Mouse (Mus musculus) limb, embryonic 10.5 days (tissue): ENCODE data around the gene Dhx30. TPM values are rescaled to one million over a fixed set of nuclear protein-coding genes. Genes with fewer than 3 reads are reported as not detected.
"Not testable (repeated sequence)": the region's sequence is repeated elsewhere in the genome, so short reads cannot be mapped to it uniquely, and the experiment has no call there.

Experiments used
- DNase-seq: peaks from one replicate; pipeline ENCODE4 v3.0.0-alpha.2; 2017; ENCODE audit warnings: low spot score
- H3K27ac ChIP-seq: fragments of 300-500 bp; sonication (generic); 2 replicates; pipeline ENCODE4 v1.5.1; 2016; ENCODE audit warnings: mild to moderate bottlenecking
- H3K27me3 ChIP-seq: fragments of 300-500 bp; sonication (generic); 2 replicates; pipeline ENCODE4 v1.6.1; 2016; ENCODE audit warnings: low read depth, mild to moderate bottlenecking; ENCODE audit not compliant: poor library complexity, severe bottlenecking
- H3K36me3 ChIP-seq: fragments of 300-500 bp; sonication (generic); 2 replicates; pipeline ENCODE4 v1.6.1; 2016; ENCODE audit warnings: mild to moderate bottlenecking, moderate library complexity
- H3K4me1 ChIP-seq: fragments of 300-500 bp; sonication (generic); 2 replicates; pipeline ENCODE4 v1.6.1; 2016
- H3K4me3 ChIP-seq: fragments of 300-500 bp; sonication (generic); 2 replicates; pipeline ENCODE4 v1.5.1; 2016; ENCODE audit warnings: mild to moderate bottlenecking, moderate library complexity
- H3K9me3 ChIP-seq: fragments of 300-500 bp; sonication (generic); replicated peaks from 2 replicates; pipeline ENCODE4 v1.6.1; 2016; ENCODE audit warnings: mild to moderate bottlenecking
- WGBS: fragments of 180-500 bp; shearing (Covaris S2); methylation state at CpG from one replicate; pipeline ENCODE4 v1.1.7; 2016; 5-methylcytosine and 5-hydroxymethylcytosine counted together
- polyA plus RNA-seq: library from polyadenylated mRNA; unstranded; fragments of >200 nt; fragmentation: Nextera tagmentation; extraction: Ambion mirVana; gene quantifications from 2 replicates; pipeline ENCODE4 v1.2.1, GENCODE M21; 2016

The Dhx30 gene
- polyA plus RNA-seq, 1 experiment from 2014 or later = 219 TPM

- H3K9me3 ChIP-seq, DNase-seq, H3K4me3 ChIP-seq, H3K27ac ChIP-seq, H3K27me3 ChIP-seq, H3K4me1 ChIP-seq: not testable (repeated sequence)
- 48% methylated on average over 2 of the region's 2 CpGs for WGBS
- peaks cover 10% of the 10 kb centered on the region for H3K36me3 ChIP-seq
Measured at GRCm38 (mm10) chr9:110124008-110124540, 6.4 kb upstream of the Dhx30 start.

- no peak for DNase-seq
Measured at GRCm38 (mm10) chr9:110123322-110123721, 5.7 kb upstream of the Dhx30 start.

GRCm38 (mm10) chr9:110121424-110121823 is 3.8 kb upstream of the Dhx30 start:
- DNase-seq = no peak
- Histone ChIP-seq H3K27ac (no peak overlapping the region), H3K36me3 (peaks cover 13% of the 10 kb centered on the region), H3K4me1 (peaks cover 10% of the 10 kb centered on the region), H3K27me3 (no peaks in the 10 kb centered on the region), H3K9me3 (no peaks in the 10 kb centered on the region), H3K4me3 (no peak overlapping the region)
- 78% methylated on average over 4 of the region's 4 CpGs for WGBS

More at GRCm38 (mm10) chr9:110123322-110123721, 5.7 kb upstream of the Dhx30 start:
- H3K27ac ChIP-seq = no peak overlapping the region
- H3K36me3 ChIP-seq = peaks cover 13% of the 10 kb centered on the region
- H3K4me3 ChIP-seq = no peak overlapping the region
- peaks cover 7% of the 10 kb centered on the region for H3K4me1 ChIP-seq
- 82% methylated on average over 2 of the region's 2 CpGs for WGBS
- no peaks in the 10 kb centered on the region for H3K27me3 ChIP-seq
- H3K9me3 ChIP-seq = no peaks in the 10 kb centered on the region

- no peaks in the 10 kb centered on the region for H3K27me3 ChIP-seq
- no peaks in the 10 kb centered on the region for H3K9me3 ChIP-seq
- peaks cover 16% of the 10 kb centered on the region for H3K4me1 ChIP-seq
- peaks cover 35% of the 10 kb centered on the region for H3K36me3 ChIP-seq
- H3K27ac ChIP-seq = peak overlapping the region; percentile 97
- H3K4me3 ChIP-seq = peak overlapping the region; percentile 72
- 81% methylated on average over 1 of the region's 1 CpGs for WGBS
- DNase-seq = no peak
Measured at GRCm38 (mm10) chr9:110118249-110118648, 619 bp upstream of the Dhx30 start.

- Histone ChIP-seq H3K9me3 (no peaks in the 10 kb centered on the region), H3K4me3 (peak within 1 kb of the TSS; percentile 72), H3K4me1 (peaks cover 16% of the 10 kb centered on the region), H3K27ac (peak within 1 kb of the TSS; percentile 97), H3K36me3 (peaks cover 46% of the 10 kb centered on the region), H3K27me3 (no peaks in the 10 kb centered on the region)
- under 1% methylated on average over 79 of the region's 79 CpGs for WGBS
- DNase-seq = peak; percentile 95
Measured at GRCm38 (mm10) chr9:110116977-110117778, 452 bp downstream of the Dhx30 start, which contains the start of gene Smarcc1. Gene Smarcc1, plus strand, starts transcription at chr9:110117708.

GRCm38 (mm10) chr9:110116353-110116976 is 1.2 kb downstream of the Dhx30 start:
- DNase-seq = no peak

GRCm38 (mm10) chr9:110100627-110101600 is 16.7 kb downstream of the Dhx30 start:
- Histone ChIP-seq H3K27me3 (no peaks in the 10 kb centered on the region), H3K9me3 (no peaks in the 10 kb centered on the region), H3K4me1 (peaks cover 6% of the 10 kb centered on the region; the same call in 1 of the 2 replicates), H3K27ac (peak overlapping the region; percentile 91), H3K36me3 (peaks cover 92% of the 10 kb centered on the region), H3K4me3 (peak overlapping the region; percentile 94)
- 4% methylated on average over 41 of the region's 41 CpGs for whole genome bisulfite sequencing
- DNase-seq = peak; percentile 97

More at GRCm38 (mm10) chr9:110116353-110116976, 1.2 kb downstream of the Dhx30 start:
- Histone ChIP-seq H3K9me3 (no peaks in the 10 kb centered on the region), H3K27ac (peak overlapping the region; percentile 97), H3K4me3 (peak overlapping the region; percentile 72), H3K27me3 (no peaks in the 10 kb centered on the region), H3K4me1 (peaks cover 16% of the 10 kb centered on the region), H3K36me3 (peaks cover 53% of the 10 kb centered on the region)
- 10% methylated on average over 10 of the region's 10 CpGs for WGBS

GRCm38 (mm10) chr9:110097791-110098190 is 19.8 kb downstream of the Dhx30 start:
- H3K27me3 ChIP-seq = no peaks in the 10 kb centered on the region
- H3K27ac ChIP-seq = no peak overlapping the region
- H3K9me3 ChIP-seq = no peaks in the 10 kb centered on the region
- peaks cover 6% of the 10 kb centered on the region; the same call in 1 of the 2 replicates for H3K4me1 ChIP-seq
- no peak for DNase-seq
- H3K4me3 ChIP-seq = no peak overlapping the region
- WGBS = 88% methylated on average over 3 of the region's 3 CpGs
- peaks cover 91% of the 10 kb centered on the region for H3K36me3 ChIP-seq

- Histone ChIP-seq H3K36me3 (peaks cover 99% of the 10 kb centered on the region), H3K9me3 (no peaks in the 10 kb centered on the region), H3K27me3 (no peaks in the 10 kb centered on the region), H3K4me1 (no peaks in the 10 kb centered on the region), H3K27ac (no peak overlapping the region), H3K4me3 (no peak overlapping the region)
- no peak for DNase-seq
- whole genome bisulfite sequencing = 95% methylated on average over 4 of the region's 4 CpGs
Measured at GRCm38 (mm10) chr9:110094761-110095160, 22.9 kb downstream of the Dhx30 start.

- H3K4me3 ChIP-seq = no peak overlapping the region
- no peaks in the 10 kb centered on the region for H3K27me3 ChIP-seq
- H3K27ac ChIP-seq = no peak overlapping the region
- 87% methylated on average over 4 of the region's 4 CpGs for WGBS
- peaks cover 99% of the 10 kb centered on the region for H3K36me3 ChIP-seq
- H3K9me3 ChIP-seq = no peaks in the 10 kb centered on the region
- no peaks in the 10 kb centered on the region for H3K4me1 ChIP-seq
- no peak for DNase-seq
Measured at GRCm38 (mm10) chr9:110093303-110093702, 24.3 kb downstream of the Dhx30 start.

- H3K4me1 ChIP-seq = no peaks in the 10 kb centered on the region
- H3K27ac ChIP-seq = no peak overlapping the region
- H3K27me3 ChIP-seq = no peaks in the 10 kb centered on the region
- DNase-seq = no peak
- H3K9me3 ChIP-seq = no peaks in the 10 kb centered on the region
- no peak overlapping the region for H3K4me3 ChIP-seq
- WGBS = 90% methylated on average over 8 of the region's 8 CpGs
- peaks cover 99% of the 10 kb centered on the region for H3K36me3 ChIP-seq
Measured at GRCm38 (mm10) chr9:110085693-110086092, 31.9 kb downstream of the Dhx30 start.
